Mouse (Mus musculus): Measurements from ENCODE around the gene Fam234b. TPM values are rescaled to one million over a fixed set of nuclear protein-coding genes. Genes with fewer than 3 reads are reported as not detected.

Fam234b gene
- polyA plus RNA-seq, 1 experiment from 2014 or later, result 34.2 TPM

DNA sequence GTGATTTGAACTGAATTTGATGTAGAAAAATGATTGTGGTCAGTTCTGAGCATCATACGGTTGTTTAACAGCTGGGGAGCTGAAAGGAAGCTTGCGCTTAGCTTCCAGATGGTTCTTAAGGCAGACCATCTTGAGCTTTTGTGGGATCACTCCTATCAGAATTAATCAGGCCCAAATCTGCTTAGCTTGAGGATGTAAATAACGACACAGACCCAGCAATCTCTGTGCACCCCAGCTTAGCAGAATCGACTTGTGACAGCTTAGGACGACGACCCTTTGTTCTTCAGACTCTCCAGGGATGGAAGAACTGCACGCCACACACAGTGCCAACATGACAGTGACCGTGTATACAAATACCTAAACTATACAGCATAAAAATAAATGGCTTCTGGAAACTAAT is 47.8 kb downstream of the Fam234b start:
- Histone ChIP-seq H3K9ac (ENCODE audit: low read depth, low read length) (no peak overlapping the region), H3K27ac (ENCODE audit: low read depth, low read length) (no peak overlapping the region), H3K9me3 (ENCODE audit: control insufficient read depth, low read length) (no peaks in the 10 kb centered on the region), H3K4me3 (ENCODE audit: low read length) (no peak overlapping the region), H3K36me3 (ENCODE audit: control insufficient read depth, insufficient read depth, low read length) (no peaks in the 10 kb centered on the region), H3K27me3 (ENCODE audit: control insufficient read depth, insufficient read depth, low read length) (no peaks in the 10 kb centered on the region), H3K4me2 (replicated peaks; ENCODE audit: low read depth, low read length) (no peak overlapping the region), H3K4me1 (ENCODE audit: control insufficient read depth, insufficient read depth, low read length) (0 out of 2 replicates have a peak, but pooled peaks cover 4% of the 10 kb centered on the region)
- no peak for ATAC-seq (ENCODE audit: low FRiP score, low TSS enrichment)
- 83% methylated on average over 8 of the region's 8 CpGs for WGBS

- Histone ChIP-seq H3K27ac (ENCODE audit: low read depth, low read length) (no peak overlapping the region), H3K9me3 (ENCODE audit: control insufficient read depth, low read length) (no peaks in the 10 kb centered on the region), H3K4me2 (replicated peaks; ENCODE audit: low read depth, low read length) (no peak overlapping the region), H3K36me3 (ENCODE audit: control insufficient read depth, insufficient read depth, low read length) (no peaks in the 10 kb centered on the region), H3K9ac (ENCODE audit: low read depth, low read length) (no peak overlapping the region), H3K4me1 (ENCODE audit: control insufficient read depth, insufficient read depth, low read length) (peaks cover 10% of the 10 kb centered on the region), H3K27me3 (ENCODE audit: control insufficient read depth, insufficient read depth, low read length) (no peaks in the 10 kb centered on the region), H3K4me3 (ENCODE audit: low read length) (no peak overlapping the region)
- no peak for ATAC-seq (ENCODE audit: low FRiP score, low TSS enrichment)
- 53% methylated on average over 6 of the region's 6 CpGs for WGBS
Observed at GRCm38 (mm10) chr6:135247861-135248260, 50.1 kb downstream of the Fam234b start.

- WGBS, result 7% methylated on average over 19 of the region's 19 CpGs
- no peaks in the 10 kb centered on the region for H3K27me3 ChIP-seq (ENCODE audit: control insufficient read depth, insufficient read depth, low read length)
- peak; percentile 77 for ATAC-seq (ENCODE audit: low FRiP score, low TSS enrichment)
- H3K4me2 ChIP-seq (replicated peaks; ENCODE audit: low read depth, low read length), result peak overlapping the region; percentile 11; the same call in 1 of the 2 replicates
- no peak overlapping the region for H3K4me3 ChIP-seq (ENCODE audit: low read length)
- no peaks in the 10 kb centered on the region for H3K9me3 ChIP-seq (ENCODE audit: control insufficient read depth, low read length)
- H3K4me1 ChIP-seq (ENCODE audit: control insufficient read depth, insufficient read depth, low read length), result peaks cover 10% of the 10 kb centered on the region
- no peak overlapping the region for H3K9ac ChIP-seq (ENCODE audit: low read depth, low read length)
- peak overlapping the region; percentile 49; the same call in 1 of the 2 replicates for H3K27ac ChIP-seq (ENCODE audit: low read depth, low read length)
- no peaks in the 10 kb centered on the region for H3K36me3 ChIP-seq (ENCODE audit: control insufficient read depth, insufficient read depth, low read length)
Observed at GRCm38 (mm10) chr6:135249846-135250531, 52.2 kb downstream of the Fam234b start.

GRCm38 (mm10) chr6:135250926-135251699 is 53.3 kb downstream of the Fam234b start:
- 47% methylated on average over 19 of the region's 19 CpGs for WGBS
- Histone ChIP-seq H3K4me2 (replicated peaks; ENCODE audit: low read depth, low read length) (no peak overlapping the region), H3K27me3 (ENCODE audit: control insufficient read depth, insufficient read depth, low read length) (no peaks in the 10 kb centered on the region), H3K9me3 (ENCODE audit: control insufficient read depth, low read length) (no peaks in the 10 kb centered on the region), H3K36me3 (ENCODE audit: control insufficient read depth, insufficient read depth, low read length) (no peaks in the 10 kb centered on the region), H3K4me3 (ENCODE audit: low read length) (no peak overlapping the region), H3K9ac (ENCODE audit: low read depth, low read length) (no peak overlapping the region), H3K4me1 (ENCODE audit: control insufficient read depth, insufficient read depth, low read length) (peaks cover 10% of the 10 kb centered on the region), H3K27ac (ENCODE audit: low read depth, low read length) (peak overlapping the region; percentile 62; the same call in 1 of the 2 replicates)
- ATAC-seq (ENCODE audit: low FRiP score, low TSS enrichment), result no peak

DNA sequence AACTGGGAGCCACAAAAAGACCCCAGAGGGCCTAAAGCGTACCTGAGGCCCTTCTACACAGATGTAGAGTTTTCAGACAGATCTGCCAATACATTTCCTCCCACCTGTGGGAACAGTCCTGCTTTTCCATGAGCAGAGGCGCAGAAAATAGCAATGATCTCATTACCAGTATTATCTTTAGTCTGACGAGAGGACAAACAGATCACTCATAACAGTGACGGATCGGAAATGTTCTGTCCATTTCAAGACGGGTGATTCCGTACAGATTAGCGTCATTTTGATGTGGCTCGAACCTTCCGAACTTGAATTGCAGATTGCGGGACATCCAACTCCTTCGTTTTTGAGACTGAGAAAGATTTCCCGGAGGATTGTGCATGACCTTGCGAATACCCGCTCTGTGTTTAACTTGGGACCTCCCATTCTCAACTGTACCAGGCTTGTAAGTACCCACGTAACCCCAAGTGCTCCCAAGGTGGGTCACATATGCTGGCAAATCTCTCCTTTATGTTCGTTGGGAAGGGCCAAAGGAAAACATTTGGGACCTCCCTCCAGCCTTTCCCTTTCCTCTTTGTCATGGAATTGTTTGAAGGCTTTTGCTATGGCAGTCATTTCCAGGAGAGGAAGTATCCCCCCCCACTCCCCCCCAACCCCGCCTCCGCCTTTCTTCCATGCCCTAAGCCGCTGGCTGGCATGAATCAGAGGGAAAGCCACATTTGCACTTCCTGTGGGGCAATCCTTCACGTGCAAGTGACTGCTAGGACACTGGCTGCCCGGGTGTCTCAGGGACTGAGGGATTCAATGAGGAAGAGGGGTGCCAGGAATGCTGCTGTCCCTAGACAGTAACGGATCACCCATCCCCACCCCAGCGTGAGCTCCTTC is 54.3 kb downstream of the Fam234b start:
- H3K27me3 ChIP-seq (ENCODE audit: control insufficient read depth, insufficient read depth, low read length), result no peaks in the 10 kb centered on the region
- H3K4me3 ChIP-seq (ENCODE audit: low read length), result 0 out of 2 replicates have a peak overlapping the region, but pooled peaks have one; percentile 9
- no peaks in the 10 kb centered on the region for H3K36me3 ChIP-seq (ENCODE audit: control insufficient read depth, insufficient read depth, low read length)
- H3K4me2 ChIP-seq (replicated peaks; ENCODE audit: low read depth, low read length), result peak overlapping the region; percentile 37
- peaks cover 10% of the 10 kb centered on the region for H3K4me1 ChIP-seq (ENCODE audit: control insufficient read depth, insufficient read depth, low read length)
- peak overlapping the region; percentile 62; the same call in 1 of the 2 replicates for H3K27ac ChIP-seq (ENCODE audit: low read depth, low read length)
- 0 out of 2 replicates have a peak, but pooled peaks cover 3% of the 10 kb centered on the region for H3K9me3 ChIP-seq (ENCODE audit: control insufficient read depth, low read length)
- ATAC-seq (ENCODE audit: low FRiP score, low TSS enrichment), result peak; percentile 45; the same call in 1 of the 2 replicates
- WGBS, result 51% methylated on average over 24 of the region's 24 CpGs
- H3K9ac ChIP-seq (ENCODE audit: low read depth, low read length), result no peak overlapping the region; the same call in 1 of the 2 replicates

DNA sequence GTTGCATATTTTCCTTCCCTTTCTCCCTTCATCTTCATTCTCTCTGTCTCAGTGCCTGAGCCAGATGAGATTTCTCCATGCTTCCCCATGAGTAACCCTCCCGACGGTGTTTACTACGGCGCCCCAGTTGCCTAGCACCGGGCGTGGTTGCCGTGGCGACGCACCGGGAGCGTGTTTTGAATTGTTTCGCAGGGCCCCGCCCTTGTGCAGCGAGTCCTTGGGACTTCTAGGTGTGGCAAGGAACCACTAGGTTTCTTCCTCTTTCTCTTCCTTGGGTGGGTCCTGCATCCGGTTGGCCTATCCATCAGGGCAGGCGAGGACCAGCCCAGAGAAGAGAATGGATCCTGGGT is 54.9 kb downstream of the Fam234b start:
- Histone ChIP-seq H3K4me1 (ENCODE audit: control insufficient read depth, insufficient read depth, low read length) (peaks cover 10% of the 10 kb centered on the region), H3K4me2 (replicated peaks; ENCODE audit: low read depth, low read length) (peak overlapping the region; percentile 37), H3K27me3 (ENCODE audit: control insufficient read depth, insufficient read depth, low read length) (no peaks in the 10 kb centered on the region), H3K4me3 (ENCODE audit: low read length) (0 out of 2 replicates have a peak overlapping the region, but pooled peaks have one; percentile 9), H3K27ac (ENCODE audit: low read depth, low read length) (peak overlapping the region; percentile 60; the same call in 1 of the 2 replicates), H3K9me3 (ENCODE audit: control insufficient read depth, low read length) (0 out of 2 replicates have a peak, but pooled peaks cover 3% of the 10 kb centered on the region), H3K36me3 (ENCODE audit: control insufficient read depth, insufficient read depth, low read length) (no peaks in the 10 kb centered on the region), H3K9ac (ENCODE audit: low read depth, low read length) (no peak overlapping the region; the same call in 1 of the 2 replicates)
- ATAC-seq (ENCODE audit: low FRiP score, low TSS enrichment), result peak; percentile 86
- 9% methylated on average over 16 of the region's 16 CpGs for WGBS

DNA sequence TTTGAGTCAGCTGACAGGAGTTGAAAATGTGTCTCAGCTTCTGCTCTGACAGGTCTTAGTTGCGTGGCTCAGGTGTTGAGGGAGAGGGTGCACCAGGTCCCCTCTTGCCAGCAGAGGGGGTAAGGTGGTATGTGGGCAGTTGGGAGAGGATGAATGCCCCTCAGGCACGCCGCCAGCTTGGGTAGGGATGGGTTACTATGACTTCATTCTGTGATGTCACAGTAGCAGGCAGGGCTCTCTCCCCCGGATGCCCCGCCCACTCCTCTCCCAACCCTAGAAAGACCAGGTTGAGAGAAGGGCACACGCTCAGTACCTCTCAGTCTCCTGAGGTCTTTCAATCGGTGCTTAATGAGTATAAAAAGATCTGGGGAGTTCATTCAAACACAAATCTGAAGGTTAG is 56.4 kb downstream of the Fam234b start, which contains the start of gene Gsg1:
Gene Gsg1 (minus strand): TSS at position 199 of the 400 bp plus-strand sequence.
- Histone ChIP-seq H3K4me3 (ENCODE audit: low read length) (no peak within 1 kb of the TSS), H3K27me3 (ENCODE audit: control insufficient read depth, insufficient read depth, low read length) (no peaks in the 10 kb centered on the region), H3K9me3 (ENCODE audit: control insufficient read depth, low read length) (0 out of 2 replicates have a peak, but pooled peaks cover 3% of the 10 kb centered on the region), H3K4me1 (ENCODE audit: control insufficient read depth, insufficient read depth, low read length) (peaks cover 10% of the 10 kb centered on the region), H3K9ac (ENCODE audit: low read depth, low read length) (no peak within 1 kb of the TSS), H3K4me2 (replicated peaks; ENCODE audit: low read depth, low read length) (no peak within 1 kb of the TSS), H3K27ac (ENCODE audit: low read depth, low read length) (no peak within 1 kb of the TSS), H3K36me3 (ENCODE audit: control insufficient read depth, insufficient read depth, low read length) (no peaks in the 10 kb centered on the region)
- no peak for ATAC-seq (ENCODE audit: low FRiP score, low TSS enrichment)
- 79% methylated on average over 7 of the region's 7 CpGs for WGBS

DNA sequence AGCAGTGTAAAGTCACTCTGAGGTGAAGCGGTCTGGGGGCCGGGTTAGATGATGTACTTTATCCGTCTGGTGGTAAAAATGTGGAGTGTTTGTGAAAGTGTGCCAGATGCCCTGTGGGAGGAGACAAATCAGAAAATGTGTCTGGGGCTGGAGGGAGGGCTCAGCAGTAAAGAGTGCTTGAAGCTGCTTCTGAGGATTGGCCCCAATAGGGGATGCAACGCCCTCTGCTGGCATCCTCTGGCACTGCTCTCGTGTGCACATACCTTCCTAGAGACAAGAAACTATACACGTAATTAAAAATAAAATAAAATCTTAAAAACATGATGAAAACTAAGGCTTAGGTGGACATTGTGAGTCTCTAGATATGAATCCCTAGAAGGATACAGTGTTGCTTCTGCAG is 62.7 kb downstream of the Fam234b start:
- ATAC-seq (ENCODE audit: low FRiP score, low TSS enrichment), result no peak
- H3K36me3 ChIP-seq (ENCODE audit: control insufficient read depth, insufficient read depth, low read length), result no peaks in the 10 kb centered on the region
- peaks cover 3% of the 10 kb centered on the region; the same call in 1 of the 2 replicates for H3K9me3 ChIP-seq (ENCODE audit: control insufficient read depth, low read length)
- no peak overlapping the region for H3K4me2 ChIP-seq (replicated peaks; ENCODE audit: low read depth, low read length)
- 89% methylated on average over 6 of the region's 6 CpGs for WGBS
- no peak overlapping the region for H3K9ac ChIP-seq (ENCODE audit: low read depth, low read length)
- no peak overlapping the region for H3K27ac ChIP-seq (ENCODE audit: low read depth, low read length)
- H3K4me1 ChIP-seq (ENCODE audit: control insufficient read depth, insufficient read depth, low read length), result no peaks in the 10 kb centered on the region
- no peak overlapping the region for H3K4me3 ChIP-seq (ENCODE audit: low read length)
- H3K27me3 ChIP-seq (ENCODE audit: control insufficient read depth, insufficient read depth, low read length), result no peaks in the 10 kb centered on the region

Measured in kidney, embryonic 14.5 days (tissue).